Mouse (Mus musculus): Measurements from ENCODE around the gene Stk39.

Stk39 gene

GRCm38 (mm10) chr2:68471759-68472550, at the start of gene Stk39:
Gene Stk39, minus strand, starts transcription at chr2:68472268.
- peak; percentile 98 for DNase-seq

GRCm38 (mm10) chr2:68515409-68515808, 43.3 kb upstream of the Stk39 start:
- no peak for DNase-seq

- no peak for DNase-seq
Measured at GRCm38 (mm10) chr2:68503202-68503601, 31.1 kb upstream of the Stk39 start.

- DNase-seq = no peak
Measured at GRCm38 (mm10) chr2:68502734-68503133, 30.7 kb upstream of the Stk39 start.

- DNase-seq = no peak
Measured at GRCm38 (mm10) chr2:68502236-68502635, 30.2 kb upstream of the Stk39 start.

GRCm38 (mm10) chr2:68486275-68486674, 14.2 kb upstream of the Stk39 start:
- DNase-seq = peak; percentile 10

GRCm38 (mm10) chr2:68485141-68485540, 13.1 kb upstream of the Stk39 start:
- DNase-seq = peak; percentile 48

GRCm38 (mm10) chr2:68482896-68483295, 10.8 kb upstream of the Stk39 start:
- DNase-seq = peak; percentile 65

GRCm38 (mm10) chr2:68479823-68480222, 7.8 kb upstream of the Stk39 start:
- peak; percentile 83 for DNase-seq

- peak; percentile 67 for DNase-seq
Measured at GRCm38 (mm10) chr2:68472921-68473320, 853 bp upstream of the Stk39 start.

GRCm38 (mm10) chr2:68472551-68472910, 463 bp upstream of the Stk39 start:
- no peak for DNase-seq

GRCm38 (mm10) chr2:68470891-68471758, 943 bp downstream of the Stk39 start:
- peak; percentile 96 for DNase-seq

- peak; percentile 48 for DNase-seq
Measured at GRCm38 (mm10) chr2:68469491-68469890, 2.6 kb downstream of the Stk39 start.

GRCm38 (mm10) chr2:68468698-68469097, 3.4 kb downstream of the Stk39 start:
- DNase-seq = peak; percentile 95

- DNase-seq = peak; percentile 77
Measured at GRCm38 (mm10) chr2:68468259-68468658, 3.8 kb downstream of the Stk39 start.

GRCm38 (mm10) chr2:68467085-68467978, 4.7 kb downstream of the Stk39 start:
- DNase-seq = peak; percentile 87

GRCm38 (mm10) chr2:68466124-68467070, 5.7 kb downstream of the Stk39 start:
- DNase-seq = peak; percentile 97

- DNase-seq = peak; percentile 90
Measured at GRCm38 (mm10) chr2:68465266-68466123, 6.6 kb downstream of the Stk39 start.

- peak; percentile 79 for DNase-seq
Measured at GRCm38 (mm10) chr2:68464456-68464855, 7.6 kb downstream of the Stk39 start.

- DNase-seq = peak; percentile 77
Measured at GRCm38 (mm10) chr2:68463801-68464200, 8.3 kb downstream of the Stk39 start.

GRCm38 (mm10) chr2:68458115-68458514, 14.0 kb downstream of the Stk39 start:
- DNase-seq = peak; percentile 46
